Mouse (Mus musculus): ENCODE measurements around the gene Adgrg7.

The Adgrg7 gene

DNA sequence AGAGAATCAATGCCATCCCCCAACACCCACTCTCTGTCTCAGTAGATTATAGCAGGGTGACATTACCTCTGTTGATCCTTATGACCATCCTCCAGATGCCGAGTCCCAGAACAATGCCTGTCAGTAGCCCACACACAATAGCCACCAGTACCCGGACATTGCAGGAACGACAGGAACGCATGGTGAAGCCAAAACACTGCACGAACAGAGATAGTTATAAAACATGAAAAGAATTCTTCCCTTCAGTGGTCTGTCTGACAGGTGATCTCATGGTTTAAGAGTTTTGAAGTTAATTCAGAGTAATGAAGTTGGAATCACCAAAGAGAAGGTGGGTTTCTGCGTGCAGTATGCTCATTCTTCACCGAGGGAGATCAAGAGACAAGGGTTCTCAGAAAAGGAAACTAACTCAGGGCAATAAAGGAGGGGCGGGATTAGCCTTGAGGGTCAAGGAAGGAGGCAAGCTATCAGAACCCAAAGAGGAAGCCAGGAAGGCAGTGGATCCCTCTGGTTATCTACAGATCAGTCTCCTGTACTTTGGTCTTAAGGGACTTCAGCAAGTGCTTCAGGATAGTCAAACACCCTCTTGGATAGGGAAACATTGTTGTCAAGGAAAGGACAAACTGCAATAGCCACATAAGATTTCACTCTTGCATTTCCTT is at the start of gene Adgrg7:
Gene Adgrg7, minus strand, starts transcription at position 375 of the 659 bp plus-strand sequence.
- DNase-seq (ENCODE audit: extremely low read depth, low read depth, low spot score): no peak

DNA sequence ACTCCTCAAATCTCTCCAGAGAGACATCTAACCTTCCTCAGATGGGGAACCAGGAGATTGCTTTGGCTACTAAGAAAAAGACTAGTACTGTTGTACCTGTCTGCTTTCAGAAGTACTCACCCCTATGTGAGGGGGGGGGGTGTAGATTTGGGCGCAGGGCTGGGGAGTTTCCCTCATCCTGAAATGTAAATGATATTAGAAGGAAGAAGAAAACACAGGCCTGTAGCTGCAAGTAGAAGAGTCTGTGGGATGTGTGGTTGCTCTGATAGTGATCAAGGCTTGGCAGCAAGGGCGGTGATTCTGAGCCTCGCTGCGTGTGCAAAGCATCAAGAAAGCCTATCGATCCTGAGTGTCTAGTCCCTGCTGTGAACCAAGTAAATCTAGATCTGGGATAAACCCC is 47.3 kb upstream of the Adgrg7 start:
- no peak for DNase-seq (ENCODE audit: extremely low read depth, low read depth, low spot score)

DNA sequence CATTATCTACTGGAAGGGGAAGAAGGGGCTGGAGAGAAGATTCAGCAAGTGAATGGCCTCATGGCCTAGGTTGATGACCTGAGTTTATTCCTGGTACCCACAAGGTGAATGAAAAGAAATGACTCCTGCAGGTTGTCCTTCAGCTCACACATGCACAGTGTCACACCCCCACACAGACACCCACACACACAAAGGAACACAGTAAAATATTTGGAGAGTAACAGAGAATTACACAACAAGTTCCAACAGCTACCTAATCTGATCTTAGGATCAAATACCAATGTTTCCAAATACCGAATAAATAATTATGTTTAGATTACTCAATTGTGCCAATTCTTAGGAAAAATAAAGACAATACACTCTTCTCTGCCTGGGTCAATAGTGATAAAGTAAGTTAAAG is 37.7 kb upstream of the Adgrg7 start:
- peak; percentile 54 for DNase-seq (ENCODE audit: extremely low read depth, low read depth, low spot score)

DNA sequence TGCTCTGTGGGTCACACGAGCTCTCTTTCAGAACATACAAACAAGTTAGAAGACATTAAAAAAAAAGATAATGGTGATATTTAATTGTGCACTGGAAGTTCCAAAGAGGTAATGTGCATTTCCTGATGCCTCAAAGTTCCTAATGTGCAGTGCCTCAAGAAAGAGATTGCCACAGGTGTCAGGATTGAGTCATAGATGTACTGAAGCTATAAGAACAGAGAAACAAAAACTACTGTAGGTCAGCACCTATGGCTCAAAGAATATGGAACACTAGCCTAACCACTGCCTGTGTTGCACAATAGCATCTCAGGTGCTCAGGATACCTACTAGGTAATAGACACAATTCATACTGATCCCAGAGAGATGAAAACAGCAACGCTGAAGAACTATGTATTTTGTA is 36.3 kb upstream of the Adgrg7 start:
- peak; percentile 61 for DNase-seq (ENCODE audit: extremely low read depth, low read depth, low spot score)

DNA sequence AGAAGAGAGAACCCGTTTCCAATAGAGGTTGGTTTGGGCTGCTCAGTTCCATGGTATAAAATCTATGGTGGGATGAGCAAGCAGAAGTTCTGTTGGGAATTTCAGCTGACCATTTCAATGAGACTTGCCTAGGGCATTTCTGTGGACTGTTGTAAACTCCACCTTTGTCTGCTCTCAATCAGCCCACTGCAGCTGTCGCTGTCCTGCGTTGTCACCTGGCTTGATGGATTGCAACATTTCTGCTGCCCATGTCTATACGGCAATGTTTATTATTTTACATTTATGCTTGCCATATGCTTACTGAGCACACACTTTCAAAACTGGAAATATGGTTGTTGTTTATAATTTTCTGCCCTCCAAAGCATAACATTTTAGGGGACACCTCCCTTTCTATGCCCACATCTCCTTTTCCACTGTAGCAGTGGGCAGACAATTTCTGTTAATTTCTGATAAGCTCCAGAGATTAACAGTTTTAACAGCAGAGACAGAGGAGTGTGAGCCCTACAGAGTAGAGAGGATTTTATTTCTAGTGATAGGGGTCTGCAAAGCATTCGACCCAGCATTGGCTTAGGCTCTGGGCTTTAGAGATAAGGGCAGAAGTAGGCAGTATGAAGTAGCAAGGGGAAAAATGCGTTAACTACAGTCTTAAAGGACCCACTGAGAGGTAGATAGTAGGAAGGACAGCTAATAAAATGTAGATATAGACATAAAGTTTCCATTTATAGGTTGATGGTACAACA is 5.9 kb upstream of the Adgrg7 start:
- DNase-seq (ENCODE audit: extremely low read depth, low read depth, low spot score): no peak

DNA sequence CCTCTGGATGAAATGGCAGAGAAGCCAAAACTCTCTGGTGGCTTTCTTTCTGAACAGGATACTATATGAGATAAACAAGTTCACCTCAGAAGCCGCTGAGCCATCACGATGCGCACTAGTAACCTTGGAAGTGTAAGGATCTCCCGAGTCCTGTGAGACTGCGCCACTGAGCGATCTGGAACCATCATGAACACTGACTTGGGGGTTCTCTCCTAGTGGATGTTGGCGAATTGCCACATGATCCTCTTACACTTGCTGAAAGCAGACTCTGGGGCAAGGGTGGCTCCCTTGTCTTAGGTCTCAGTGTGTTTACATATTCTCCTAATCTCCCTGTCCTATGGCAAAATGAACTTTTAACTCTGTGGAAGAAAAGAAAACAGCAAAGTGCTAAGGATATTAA is 5.3 kb upstream of the Adgrg7 start:
- DNase-seq (ENCODE audit: extremely low read depth, low read depth, low spot score): no peak

DNA sequence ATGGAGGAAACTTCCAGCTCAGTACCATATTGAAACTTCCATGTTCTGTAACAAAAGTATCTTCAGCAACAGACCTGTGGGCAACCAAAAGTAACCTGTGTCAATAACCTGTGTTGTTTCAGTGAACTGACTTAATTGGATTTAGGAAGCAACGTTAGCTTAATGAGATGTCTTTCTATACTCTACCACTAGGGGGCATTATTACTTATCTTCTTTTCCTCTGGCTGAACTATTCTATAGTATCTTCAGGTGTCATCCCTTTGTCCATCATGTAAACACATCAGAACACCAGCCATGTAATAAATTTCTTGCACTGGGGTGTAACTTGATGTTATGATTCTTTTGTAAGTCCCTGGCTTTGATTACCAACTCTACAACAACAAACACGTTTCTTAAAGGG is 4.8 kb upstream of the Adgrg7 start:
- DNase-seq (ENCODE audit: extremely low read depth, low read depth, low spot score): no peak

DNA sequence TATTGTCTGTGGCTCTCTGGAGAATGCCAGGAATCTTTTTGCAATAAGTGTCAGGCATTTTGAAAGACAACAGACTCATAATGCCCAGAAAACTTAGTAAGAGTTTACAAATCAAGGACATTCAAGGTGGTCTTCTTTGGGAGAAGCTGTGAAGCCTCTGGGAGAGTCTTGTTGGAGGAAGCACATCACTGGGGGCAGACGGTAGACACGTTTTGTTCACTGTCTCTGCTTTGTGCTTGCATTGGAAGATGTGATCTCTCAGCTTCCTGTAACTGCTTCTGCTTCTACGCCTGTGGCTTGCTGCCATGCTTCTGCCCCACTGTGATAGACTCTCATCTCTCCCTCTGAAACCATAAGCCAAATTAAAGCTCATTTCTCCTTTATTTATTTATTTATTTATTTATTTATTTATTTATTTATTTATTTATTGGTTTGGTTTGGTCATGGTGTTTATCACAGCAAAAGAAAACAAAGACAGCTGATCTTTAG is 3.9 kb upstream of the Adgrg7 start:
- DNase-seq (ENCODE audit: extremely low read depth, low read depth, low spot score): peak; percentile 37

DNA sequence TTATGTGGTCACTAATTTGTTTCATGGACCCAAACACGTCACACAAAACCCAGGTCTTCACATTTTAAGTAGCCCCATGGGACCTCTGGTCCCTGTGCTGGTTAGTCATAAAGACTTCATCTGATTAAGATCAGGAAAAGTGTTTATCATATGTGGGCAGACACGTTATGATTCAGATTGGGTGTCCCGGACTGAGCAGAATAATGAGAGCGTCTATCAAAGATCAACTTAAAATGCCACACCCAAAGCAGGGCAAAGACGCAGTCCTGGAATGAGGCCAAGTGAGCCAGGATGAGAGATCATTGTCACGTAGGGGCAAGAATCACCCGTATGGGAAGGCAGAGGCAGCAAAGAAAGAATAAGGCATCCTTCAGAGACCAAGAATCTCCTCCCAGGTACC is 3.2 kb upstream of the Adgrg7 start:
- DNase-seq (ENCODE audit: extremely low read depth, low read depth, low spot score): no peak

DNA sequence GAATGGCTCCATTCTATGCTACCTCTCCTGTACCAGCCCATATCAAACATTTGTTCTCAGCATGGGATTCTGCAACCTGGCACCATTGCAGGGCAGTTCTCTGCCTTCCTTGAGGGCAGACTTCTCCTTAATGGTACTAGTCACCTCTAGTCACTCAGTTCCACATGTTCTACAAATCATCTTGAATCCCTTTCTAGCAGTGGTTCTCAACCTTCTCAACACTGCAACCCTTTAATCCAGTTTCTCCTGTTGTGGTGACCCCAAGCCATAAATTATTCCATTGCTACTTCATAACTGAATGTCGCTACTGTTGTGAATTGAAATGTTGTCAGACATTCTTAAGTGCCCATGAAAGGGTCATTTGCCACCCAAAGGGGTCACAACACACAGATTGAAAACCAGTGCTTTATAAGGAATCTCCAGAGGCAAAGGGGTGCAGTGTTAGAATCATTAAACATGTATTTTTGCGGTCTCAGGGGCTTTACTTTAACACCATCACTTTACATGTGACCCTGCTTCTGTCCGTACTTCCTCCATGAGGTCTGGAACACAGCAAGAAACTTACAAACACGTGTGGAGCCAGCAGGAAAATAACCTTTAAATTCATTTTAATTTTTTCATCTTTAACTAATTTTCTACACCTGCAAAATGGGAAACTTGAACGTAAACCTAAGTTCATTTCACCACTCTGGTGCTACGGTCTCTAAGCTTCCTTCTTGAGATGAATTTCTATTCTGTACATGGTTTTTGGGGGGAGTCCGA is 1.1 kb downstream of the Adgrg7 start:
- no peak for DNase-seq (ENCODE audit: extremely low read depth, low read depth, low spot score)

DNA sequence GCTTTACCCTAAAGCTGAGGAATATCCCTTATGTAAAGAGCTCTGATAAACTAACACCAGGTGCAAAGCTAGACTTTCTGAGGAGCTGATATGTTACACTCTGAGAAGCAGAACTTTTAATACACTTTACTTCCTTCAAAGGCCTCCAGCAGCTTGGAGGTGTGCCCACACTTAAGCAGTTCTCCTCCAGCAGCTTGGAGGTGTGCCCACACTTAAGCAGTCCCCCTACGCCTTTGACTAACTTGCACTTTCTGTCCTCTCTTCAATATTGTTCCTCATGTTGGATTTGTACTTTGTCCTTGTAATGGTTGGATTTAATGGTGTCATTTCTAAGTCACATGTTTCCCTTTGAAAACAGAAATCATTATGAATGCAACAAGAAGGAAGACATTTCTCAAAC is 1.9 kb downstream of the Adgrg7 start:
- peak; percentile 40 for DNase-seq (ENCODE audit: extremely low read depth, low read depth, low spot score)

DNA sequence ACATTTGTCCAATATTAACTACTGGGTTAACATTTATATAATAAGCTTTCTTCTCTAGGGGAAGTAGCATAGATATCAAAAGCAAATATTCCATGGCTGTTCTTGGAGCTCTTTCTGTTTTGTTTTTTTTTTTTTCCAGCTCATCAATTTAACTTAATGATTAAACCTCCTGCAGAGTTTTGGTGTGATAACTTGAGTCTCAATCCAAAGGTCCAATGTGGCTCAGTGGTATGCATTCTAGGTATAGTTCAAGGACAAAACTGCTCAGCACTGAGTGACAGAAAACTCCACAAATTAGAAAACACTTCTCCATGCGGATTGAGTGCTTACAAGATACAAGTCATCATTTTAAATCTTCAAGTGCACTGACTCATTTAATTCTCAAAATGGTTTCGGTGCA is 9.7 kb downstream of the Adgrg7 start:
- no peak for DNase-seq (ENCODE audit: extremely low read depth, low read depth, low spot score)

DNA sequence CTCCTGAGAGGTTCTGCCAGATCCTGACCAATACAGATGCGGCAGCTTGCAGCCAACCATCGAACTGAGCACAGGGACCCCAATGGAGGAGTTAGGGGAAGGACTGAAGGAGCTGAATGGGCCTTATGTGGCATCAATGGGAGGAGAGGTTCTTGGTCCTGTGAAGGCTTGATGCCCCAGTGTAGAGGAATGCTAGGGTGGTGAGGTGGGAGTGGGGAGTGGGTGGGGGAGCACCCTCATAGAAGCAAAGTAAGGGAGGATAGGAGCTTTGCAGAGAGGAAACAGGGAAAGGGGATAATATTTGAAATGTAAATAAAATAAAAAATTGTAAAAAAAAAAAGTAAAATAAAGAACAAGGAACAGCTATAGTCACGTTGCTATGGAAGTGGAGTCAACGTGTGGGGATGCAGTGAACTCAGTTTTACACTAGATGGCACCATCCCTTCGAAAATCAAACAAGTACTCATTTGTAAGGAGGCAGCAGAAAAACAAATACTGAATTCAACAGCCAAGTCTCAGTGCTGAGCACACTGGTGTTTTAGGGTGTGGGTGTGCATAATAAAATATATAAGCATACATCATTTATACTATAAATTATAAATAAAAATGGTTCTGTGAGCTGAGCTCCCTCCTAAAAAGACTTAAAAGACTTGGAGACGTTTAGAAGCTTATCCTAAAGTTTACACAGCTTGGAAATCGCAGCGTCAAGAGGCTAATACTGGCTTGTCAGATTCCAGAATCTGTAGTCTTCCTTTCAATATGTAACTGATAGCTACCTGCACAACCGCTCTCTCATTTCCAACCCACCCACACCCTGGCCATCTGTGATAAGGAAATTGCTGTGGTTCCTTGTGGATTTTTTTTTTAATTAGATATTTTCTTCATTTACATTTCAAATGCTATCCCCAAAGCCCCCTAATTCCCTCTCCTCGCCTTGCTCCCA is 24.2 kb downstream of the Adgrg7 start:
- DNase-seq (ENCODE audit: extremely low read depth, low read depth, low spot score): no peak

DNA sequence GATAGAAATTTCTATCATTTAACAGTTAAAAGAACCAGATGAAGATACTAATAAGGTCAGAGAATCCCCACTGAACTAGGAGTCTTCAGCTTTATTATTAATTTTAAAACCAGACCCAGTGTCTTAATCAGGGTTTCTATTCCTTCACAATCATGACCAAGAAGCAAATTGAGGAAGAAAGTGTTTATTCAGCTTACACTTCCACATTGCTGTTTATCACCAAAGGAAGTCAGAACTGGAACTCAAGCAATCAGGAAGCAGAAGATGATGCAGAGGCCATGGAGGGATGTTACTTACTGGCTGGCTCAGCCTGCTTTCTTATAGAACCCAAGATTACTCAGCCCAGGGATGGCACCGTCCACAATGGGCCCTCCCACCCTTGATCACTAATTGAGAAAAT is 66.6 kb downstream of the Adgrg7 start:
- DNase-seq (ENCODE audit: extremely low read depth, low read depth, low spot score): no peak

DNA sequence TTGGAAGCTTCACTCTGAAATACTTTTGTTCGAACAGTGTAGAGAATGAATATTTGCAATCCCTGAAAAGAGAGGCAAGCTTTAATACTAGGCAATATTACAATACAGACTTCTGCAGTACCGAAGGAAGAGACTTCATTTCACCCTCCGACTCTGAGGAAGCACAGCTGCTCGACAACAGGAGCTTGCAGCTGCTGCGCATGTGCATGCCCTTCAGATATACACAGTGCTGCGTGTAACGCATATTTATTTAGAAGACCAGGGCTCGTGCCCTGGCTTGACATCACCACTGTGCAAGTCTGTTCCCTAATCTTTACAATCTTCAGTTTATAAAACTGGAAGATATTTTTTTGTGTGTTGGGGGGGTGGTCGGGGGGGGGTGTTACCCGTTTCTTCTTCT is 70.7 kb downstream of the Adgrg7 start:
- no peak for DNase-seq (ENCODE audit: extremely low read depth, low read depth, low spot score)

DNA sequence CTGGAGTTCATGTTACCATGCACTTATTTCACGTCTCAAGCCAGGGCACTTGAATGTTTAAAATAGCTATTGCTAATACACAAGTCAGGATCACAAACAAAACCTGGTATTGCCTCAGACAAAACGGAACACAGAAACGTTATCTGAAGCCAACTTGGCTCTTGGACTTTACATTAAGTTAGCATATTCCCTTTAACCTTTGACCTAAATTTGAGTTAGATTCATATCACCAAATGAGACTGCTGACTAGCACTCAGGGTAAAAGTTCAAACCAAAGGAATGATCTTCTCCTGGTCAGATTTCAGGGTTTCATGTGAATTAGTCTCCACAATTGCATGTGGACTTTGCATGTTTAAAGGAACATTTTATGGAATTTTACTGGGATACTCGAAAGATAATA is 73.3 kb downstream of the Adgrg7 start:
- no peak for DNase-seq (ENCODE audit: extremely low read depth, low read depth, low spot score)

DNA sequence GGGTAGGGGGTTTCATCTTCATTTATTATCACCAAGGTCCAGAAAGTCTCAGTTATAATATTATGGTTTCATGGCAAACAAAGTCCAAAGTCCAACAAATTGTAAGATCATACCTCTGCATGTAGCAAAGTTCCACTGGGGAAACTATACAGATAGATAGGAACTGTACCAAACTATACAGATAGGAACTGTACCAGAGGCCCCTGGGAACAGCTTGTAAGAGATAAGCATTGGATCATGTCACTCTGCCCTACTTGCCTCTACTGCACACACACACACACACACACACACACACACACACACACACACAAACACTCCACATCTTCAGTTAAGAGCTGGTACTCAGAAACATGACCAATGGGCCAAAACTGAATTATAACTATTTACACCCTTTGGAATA is 76.6 kb downstream of the Adgrg7 start:
- DNase-seq (ENCODE audit: extremely low read depth, low read depth, low spot score): no peak

DNA sequence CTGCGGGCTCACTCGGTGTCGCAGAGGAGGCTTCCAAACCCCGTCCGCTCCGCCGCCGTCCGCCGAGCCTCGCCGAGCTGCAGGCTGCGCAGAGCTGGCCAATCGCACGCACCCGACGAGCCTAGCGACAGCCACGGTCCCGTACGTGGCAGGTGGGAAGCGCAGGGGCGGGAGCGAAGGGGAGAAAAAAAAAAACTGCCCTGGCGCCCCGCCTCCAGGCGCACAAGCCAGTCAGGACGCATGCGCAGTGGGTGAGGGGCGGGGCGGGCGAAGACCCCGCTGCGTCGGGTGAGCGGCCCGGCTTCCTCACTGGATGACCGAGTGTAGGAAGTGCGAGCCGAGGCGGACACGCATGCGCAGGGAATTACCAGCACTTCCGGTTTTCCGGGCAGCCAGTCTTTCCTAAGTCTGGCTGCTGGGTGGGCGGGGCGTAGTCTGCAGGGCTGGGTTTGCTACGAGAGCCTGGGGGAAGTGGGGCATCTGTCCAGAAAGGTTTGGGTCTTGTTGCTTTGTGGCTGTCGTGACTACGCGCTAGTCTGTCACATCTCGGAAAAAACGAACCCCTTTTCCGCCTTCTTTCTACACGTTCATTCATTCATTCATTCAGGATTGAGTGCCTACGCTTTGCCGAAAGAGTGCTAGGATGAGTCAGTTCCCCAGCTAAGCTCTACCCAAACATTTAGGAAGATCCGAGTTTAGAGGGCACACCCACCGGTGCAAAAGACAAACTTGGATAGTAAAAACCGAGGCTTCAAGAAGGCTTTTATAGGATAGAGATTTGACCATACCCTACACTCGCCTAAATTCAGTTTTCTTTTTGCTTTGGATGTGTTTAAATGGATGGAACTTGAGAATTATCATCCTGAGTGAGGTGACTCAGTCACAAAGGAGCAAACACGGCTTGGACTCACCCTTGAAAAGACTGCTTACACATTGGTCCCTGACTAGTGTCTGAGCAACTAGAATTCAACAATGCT is 78.1 kb downstream of the Adgrg7 start, which contains the start of gene Tfg:
Gene Tfg, minus strand, starts transcription at position 227 of the 977 bp plus-strand sequence.
- DNase-seq (ENCODE audit: extremely low read depth, low read depth, low spot score): peak; percentile 69

DNA sequence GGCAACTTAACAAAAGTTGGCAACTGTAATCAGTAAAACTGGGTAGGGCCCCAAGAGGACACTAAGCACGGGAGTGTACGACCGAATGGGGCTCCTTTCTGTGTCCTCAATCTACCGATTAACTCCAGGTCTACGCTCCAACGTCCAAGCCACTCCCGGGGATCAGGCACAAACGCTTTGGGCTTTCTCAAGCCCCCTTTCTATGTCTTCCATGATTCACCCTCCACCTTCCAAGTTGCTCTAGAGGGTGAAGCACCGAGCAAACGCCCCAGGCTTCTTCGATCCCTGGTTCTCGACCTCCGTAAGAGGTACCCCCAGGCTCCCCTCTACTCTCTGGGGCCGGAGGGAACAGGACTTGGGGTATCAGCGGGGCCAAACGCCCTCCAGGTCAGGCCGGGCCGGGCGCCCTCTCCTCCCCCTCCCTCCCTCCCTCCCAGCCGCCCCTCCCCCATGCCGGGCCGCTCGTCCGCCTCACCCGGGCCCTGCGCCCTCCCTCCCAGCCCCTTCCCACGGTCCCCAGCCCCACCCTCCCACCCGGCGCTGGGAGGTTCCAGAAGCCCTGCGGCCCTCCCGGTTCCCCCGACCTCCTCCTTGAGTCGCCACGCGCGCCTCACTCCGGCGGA is 79.0 kb downstream of the Adgrg7 start:
- DNase-seq (ENCODE audit: extremely low read depth, low read depth, low spot score): no peak
